ENCODE assay signal across 8 mouse cellular contexts in genomic region chr15:97992027-97992711, GRCm38 (mm10). TPM values are rescaled to one million over a fixed set of nuclear protein-coding genes. Genes with fewer than 3 reads are reported as not detected.
DNase-seq lines count a peak whose midpoint lies in the region; ATAC-seq and TF ChIP-seq lines count a peak whose summit lies in the region.

No protein-coding gene starts in this region.

- peak; percentile 49 for DNase-seq in left cerebral cortex, postnatal 4 days
- DNase-seq in left cerebral cortex, postnatal 25 days (ENCODE audit: low spot score in 2 of 2): no peak
- peak; percentile 62 for DNase-seq in embryonic facial prominence, embryonic 11.5 days (ENCODE audit: low spot score)
- no peak for DNase-seq in thymus, postnatal 14 days
- DNase-seq in layer of hippocampus, adult 9-10 months (ENCODE audit: low spot score): no peak
- DNase-seq in frontal cortex, postnatal 25 days (ENCODE audit: low spot score in 2 of 2): no peak

- ATAC-seq in embryonic facial prominence, embryonic 11.5 days (replicated peaks; ENCODE audit: insufficient number of reproducible peaks, low FRiP score, low TSS enrichment, low read depth): no peak
- 0 out of 2 replicates have a peak, but pooled peaks have one; percentile 34 for ATAC-seq in intestine, postnatal 0 days
- ATAC-seq in neural tube, embryonic 15.5 days (ENCODE audit: low FRiP score): peak; percentile 31

- H3K27me3 ChIP-seq in embryonic facial prominence, embryonic 11.5 days (ENCODE audit: control insufficient read depth, insufficient read depth, low read length): no peaks in the 10 kb centered on the region
- H3K27me3 ChIP-seq in intestine, postnatal 0 days (replicated peaks; ENCODE audit: control insufficient read depth, insufficient read depth, low read length): peaks cover 4% of the 10 kb centered on the region; the same call in 1 of the 2 replicates
- H3K27me3 ChIP-seq in neural tube, embryonic 15.5 days (replicated peaks): no peaks in the 10 kb centered on the region

- H3K9me3 ChIP-seq in embryonic facial prominence, embryonic 11.5 days (replicated peaks; ENCODE audit: control insufficient read depth, low read length): no peaks in the 10 kb centered on the region
- no peaks in the 10 kb centered on the region for H3K9me3 ChIP-seq in intestine, postnatal 0 days (ENCODE audit: control insufficient read depth)
- H3K9me3 ChIP-seq in neural tube, embryonic 15.5 days (replicated peaks): no peaks in the 10 kb centered on the region

- TF ChIP-seq CTCF in intestine, postnatal 0 days (IDR thresholded peaks at IDR 0.05; ENCODE audit: low read depth): peak; percentile 59

- peak overlapping the region; percentile 54 for H3K9ac ChIP-seq in embryonic facial prominence, embryonic 11.5 days (replicated peaks; ENCODE audit: low read length)
- H3K9ac ChIP-seq in intestine, postnatal 0 days (ENCODE audit: low read depth, low read length): 0 out of 2 replicates have a peak overlapping the region, but pooled peaks have one; percentile 8
- H3K9ac ChIP-seq in neural tube, embryonic 15.5 days (replicated peaks): peak overlapping the region; percentile 55; the same call in 1 of the 2 replicates

- peaks cover 28% of the 10 kb centered on the region for H3K36me3 ChIP-seq in embryonic facial prominence, embryonic 11.5 days (replicated peaks; ENCODE audit: control insufficient read depth, insufficient read depth, low read depth, low read length)
- H3K36me3 ChIP-seq in intestine, postnatal 0 days (ENCODE audit: control insufficient read depth, insufficient read depth): no peaks in the 10 kb centered on the region
- no peaks in the 10 kb centered on the region for H3K36me3 ChIP-seq in neural tube, embryonic 15.5 days

- peaks cover 32% of the 10 kb centered on the region for H3K4me1 ChIP-seq in embryonic facial prominence, embryonic 11.5 days (ENCODE audit: control insufficient read depth, insufficient read depth, low read length)
- no peaks in the 10 kb centered on the region for H3K4me1 ChIP-seq in intestine, postnatal 0 days (replicated peaks; ENCODE audit: control insufficient read depth, insufficient read depth, low read length)
- H3K4me1 ChIP-seq in neural tube, embryonic 15.5 days: peaks cover 61% of the 10 kb centered on the region

- intact Hi-C loops in left cerebral cortex, postnatal 4 days (cut with DNase I): no loop called here
- intact Hi-C loops in left cerebral cortex, postnatal 25 days (cut with DNase I): loop anchor here (5.0 kb wide), 1 partner anchor 60 kb away; no protein-coding TSS in a partner anchor

- H3K4me3 ChIP-seq in embryonic facial prominence, embryonic 11.5 days (ENCODE audit: low read depth, low read length): no peak overlapping the region
- no peak overlapping the region for H3K4me3 ChIP-seq in intestine, postnatal 0 days (ENCODE audit: low read depth, low read length)
- H3K4me3 ChIP-seq in neural tube, embryonic 15.5 days (replicated peaks): peak overlapping the region; percentile 34

- peak overlapping the region; percentile 96 for H3K27ac ChIP-seq in embryonic facial prominence, embryonic 11.5 days (replicated peaks; ENCODE audit: low read depth, low read length)
- H3K27ac ChIP-seq in intestine, postnatal 0 days (ENCODE audit: low read depth, low read length): no peak overlapping the region
- peak overlapping the region; percentile 88 for H3K27ac ChIP-seq in neural tube, embryonic 15.5 days (replicated peaks)

- 31% methylated on average over 13 of the region's 13 CpGs for WGBS in embryonic facial prominence, embryonic 11.5 days
- 67% methylated on average over 13 of the region's 13 CpGs for WGBS in intestine, postnatal 0 days
- WGBS in neural tube, embryonic 15.5 days: 40% methylated on average over 13 of the region's 13 CpGs

- no peak overlapping the region; the same call in 1 of the 2 replicates for H3K4me2 ChIP-seq in embryonic facial prominence, embryonic 11.5 days (ENCODE audit: low read depth, low read length)
- peak overlapping the region; percentile 54; the same call in 1 of the 2 replicates for H3K4me2 ChIP-seq in intestine, postnatal 0 days (replicated peaks; ENCODE audit: low read depth)
- H3K4me2 ChIP-seq in neural tube, embryonic 15.5 days: peak overlapping the region; percentile 68

RNA-seq across cellular contexts. Expression of gene Col2a1, which starts 12.3 kb away (rescaled TPM):
- total RNA-seq in left cerebral cortex, postnatal 4 days (2021): 1 to 10 TPM; 2.5 to 5.4 TPM
- under 1 TPM; 0.18 to 0.48 TPM for total RNA-seq in left cerebral cortex, postnatal 25 days (2021)
- polyA plus RNA-seq in embryonic facial prominence, embryonic 11.5 days (2014; fragmentation: Nextera tagmentation; extraction: Ambion mirVana): 161 and 177 TPM in 2 replicates
- polyA plus RNA-seq in intestine, postnatal 0 days (2015; fragmentation: Nextera tagmentation; extraction: Ambion mirVana): 0.09 TPM in 1 of 2 replicates, not detected in the other
- polyA plus RNA-seq in neural tube, embryonic 15.5 days (2015; fragmentation: Nextera tagmentation; extraction: Ambion mirVana): 33.8 and 62.9 TPM in 2 replicates

RNA-seq across cellular contexts. Expression of gene Tmem106c, which starts 28.2 kb away (rescaled TPM):
- total RNA-seq in left cerebral cortex, postnatal 4 days (2021): 10 to 100 TPM; 18.0 to 20.1 TPM
- 10 to 100 TPM; 22.9 to 24.2 TPM for total RNA-seq in left cerebral cortex, postnatal 25 days (2021)
- polyA plus RNA-seq in embryonic facial prominence, embryonic 11.5 days (2014; fragmentation: Nextera tagmentation; extraction: Ambion mirVana): 39.1 and 40.6 TPM in 2 replicates
- 33.3 and 36.7 TPM in 2 replicates for polyA plus RNA-seq in intestine, postnatal 0 days (2015; fragmentation: Nextera tagmentation; extraction: Ambion mirVana)
- 48.0 and 48.6 TPM in 2 replicates for polyA plus RNA-seq in neural tube, embryonic 15.5 days (2015; fragmentation: Nextera tagmentation; extraction: Ambion mirVana)

Comparison
In these comparisons a context has a peak if more than half of its experiments do, and no peak if none do; other contexts are left out.
1. DNase-seq: peak in left cerebral cortex, postnatal 4 days (single experiment) and embryonic facial prominence, embryonic 11.5 days (single experiment); none in left cerebral cortex, postnatal 25 days (0 of 2), thymus, postnatal 14 days (single experiment), layer of hippocampus, adult 9-10 months (single experiment) and frontal cortex, postnatal 25 days (0 of 2).
2. RNA of gene Col2a1, which starts 12.3 kb away (polyA plus RNA-seq): 161 to 177 TPM in embryonic facial prominence, embryonic 11.5 days and 33.8 to 62.9 TPM in neural tube, embryonic 15.5 days; 0.09 TPM in intestine, postnatal 0 days; every median in the first group is over 10 times any median in the second.
3. Peak in every context shown above with its lines, with median percentiles within 50 percentile points of each other: H3K9ac ChIP-seq.